Mouse (Mus musculus) limb, embryonic 14.5 days (tissue): Measurements from ENCODE around the gene Fyn. TPM values are rescaled to one million over a fixed set of nuclear protein-coding genes. Genes with fewer than 3 reads are reported as not detected.

Source experiments
- ATAC-seq: fragments of 200-750 bp; cut with Nextera tagmentation; 2 replicates; pipeline ENCODE4 v1.8.0; 2017; ENCODE audit warnings: low read depth, moderate number of reproducible peaks, moderate TSS enrichment; ENCODE audit not compliant: low FRiP score
- DNase-seq: peaks from one replicate; pipeline ENCODE4 v3.0.0-alpha.2; 2015; ENCODE audit warnings: low spot score
- H3K27ac ChIP-seq: fragments of 300-500 bp; sonication (generic); replicated peaks from 2 replicates; pipeline ENCODE4 v1.5.1; 2014; ENCODE audit warnings: low read depth, mild to moderate bottlenecking, low read length, moderate library complexity, mixed read lengths
- H3K27me3 ChIP-seq: fragments of 300-500 bp; sonication (generic); 2 replicates; pipeline ENCODE4 v1.6.1; 2014; ENCODE audit warnings: low read length, mixed read lengths; ENCODE audit not compliant: control insufficient read depth, insufficient read depth
- H3K36me3 ChIP-seq: fragments of 300-500 bp; sonication (generic); 2 replicates; pipeline ENCODE4 v1.6.1; 2014; ENCODE audit warnings: mild to moderate bottlenecking, low read length, moderate library complexity, mixed read lengths; ENCODE audit not compliant: control insufficient read depth, insufficient read depth
- H3K4me1 ChIP-seq: fragments of 300-500 bp; sonication (generic); 2 replicates; pipeline ENCODE4 v1.6.1; 2014; ENCODE audit warnings: antibody characterized with exemption, low read length, mixed read lengths; ENCODE audit not compliant: control insufficient read depth, insufficient read depth
- H3K4me2 ChIP-seq: fragments of 300-500 bp; sonication (generic); replicated peaks from 2 replicates; pipeline ENCODE4 v1.6.1; 2014; ENCODE audit warnings: low read depth, mild to moderate bottlenecking, low read length, moderate library complexity; ENCODE audit not compliant: severe bottlenecking
- H3K4me3 ChIP-seq: fragments of 300-500 bp; sonication (generic); replicated peaks from 2 replicates; pipeline ENCODE4 v1.5.1; 2014; ENCODE audit warnings: low read length
- H3K9ac ChIP-seq: fragments of 300-500 bp; sonication (generic); 2 replicates; pipeline ENCODE4 v1.6.1; 2014; ENCODE audit warnings: mild to moderate bottlenecking, low read depth, low read length, moderate library complexity; ENCODE audit not compliant: severe bottlenecking
- H3K9me3 ChIP-seq: fragments of 300-500 bp; sonication (generic); 2 replicates; pipeline ENCODE4 v1.6.1; 2016; ENCODE audit warnings: low read length; ENCODE audit not compliant: control insufficient read depth
- POLR2A ChIP-seq: fragments of 200-500 bp; IDR thresholded peaks from 2 replicates; pipeline ENCODE4 v1.8.0; 2012; ENCODE audit warnings: inconsistent platforms, mild to moderate bottlenecking, moderate library complexity, borderline replicate concordance; ENCODE audit not compliant: insufficient read depth, insufficient read length; ENCODE audit errors: extremely low read depth
- WGBS: fragments of 180-500 bp; shearing (Covaris S2); extraction: QIAGEN DNeasy Blood & Tissue Kit; methylation state at CpG from one replicate; pipeline ENCODE4 v1.1.7; 2014; 5-methylcytosine and 5-hydroxymethylcytosine counted together
- polyA plus RNA-seq, 2 experiments: library from polyadenylated mRNA; depleted of rRNA in 1 of 2; stranded (reverse) in 1 of 2; unstranded in 1 of 2; fragments of >200 nt; fragmentation: Nextera tagmentation in 1 of 2; extraction: Ambion mirVana in 1 of 2; gene quantifications; 2 replicates each; pipeline versions ENCODE4 v1.2.1 to v1.2.3; 2012 to 2014

The Fyn gene
- polyA plus RNA-seq, 2 experiments, result 51.5 to 58.4 TPM

GRCm38 (mm10) chr10:39572050-39572671, 203.5 kb downstream of the Fyn start:
- Histone ChIP-seq H3K27me3 (no peaks in the 10 kb centered on the region), H3K9me3 (no peaks in the 10 kb centered on the region), H3K9ac (no peak overlapping the region), H3K36me3 (no peaks in the 10 kb centered on the region), H3K4me1 (peaks cover 9% of the 10 kb centered on the region; the same call in 1 of the 2 replicates), H3K4me2 (no peak overlapping the region), H3K27ac (no peak overlapping the region), H3K4me3 (no peak overlapping the region)
- DNase-seq (no peak), ATAC-seq (no peak)
- 63% methylated on average over 9 of the region's 9 CpGs for WGBS
- no peak for TF ChIP-seq POLR2A

- Histone ChIP-seq H3K4me3 (no peak overlapping the region), H3K9me3 (no peaks in the 10 kb centered on the region), H3K4me2 (no peak overlapping the region), H3K36me3 (no peaks in the 10 kb centered on the region), H3K27ac (no peak overlapping the region), H3K9ac (no peak overlapping the region), H3K4me1 (peaks cover 9% of the 10 kb centered on the region; the same call in 1 of the 2 replicates), H3K27me3 (no peaks in the 10 kb centered on the region)
- no peak for TF ChIP-seq POLR2A
- ATAC-seq (no peak), DNase-seq (no peak)
- 54% methylated on average over 6 of the region's 6 CpGs for WGBS
Measured at GRCm38 (mm10) chr10:39572672-39573051, 204.0 kb downstream of the Fyn start.

GRCm38 (mm10) chr10:39576466-39576865, 207.8 kb downstream of the Fyn start:
- DNase-seq, result no peak
- WGBS, result 67% methylated on average over 6 of the region's 6 CpGs
- no peak overlapping the region for H3K4me2 ChIP-seq
- no peak overlapping the region for H3K9ac ChIP-seq
- H3K4me3 ChIP-seq, result no peak overlapping the region
- no peaks in the 10 kb centered on the region for H3K36me3 ChIP-seq
- no peaks in the 10 kb centered on the region for H3K27me3 ChIP-seq
- 0 out of 2 replicates have a peak, but pooled peaks cover 5% of the 10 kb centered on the region for H3K4me1 ChIP-seq
- no peak overlapping the region for H3K27ac ChIP-seq
- no peaks in the 10 kb centered on the region for H3K9me3 ChIP-seq
- no peak for TF ChIP-seq POLR2A
- ATAC-seq, result no peak

- 66% methylated on average over 8 of the region's 8 CpGs for WGBS
- ATAC-seq (no peak), DNase-seq (no peak)
- Histone ChIP-seq H3K9ac (no peak overlapping the region), H3K9me3 (no peaks in the 10 kb centered on the region), H3K4me3 (no peak overlapping the region), H3K36me3 (no peaks in the 10 kb centered on the region), H3K27me3 (no peaks in the 10 kb centered on the region), H3K4me1 (peaks cover 11% of the 10 kb centered on the region; the same call in 1 of the 2 replicates), H3K4me2 (no peak overlapping the region), H3K27ac (no peak overlapping the region)
- no peak for TF ChIP-seq POLR2A
Measured at GRCm38 (mm10) chr10:39580477-39580876, 211.8 kb downstream of the Fyn start.

GRCm38 (mm10) chr10:39582385-39582784, 213.7 kb downstream of the Fyn start:
- TF ChIP-seq POLR2A, result no peak
- Histone ChIP-seq H3K9ac (no peak overlapping the region), H3K36me3 (no peaks in the 10 kb centered on the region), H3K27ac (no peak overlapping the region), H3K4me1 (peaks cover 19% of the 10 kb centered on the region), H3K27me3 (no peaks in the 10 kb centered on the region), H3K4me2 (no peak overlapping the region), H3K9me3 (no peaks in the 10 kb centered on the region), H3K4me3 (no peak overlapping the region)
- ATAC-seq, result no peak
- 86% methylated on average over 2 of the region's 2 CpGs for WGBS
- no peak for DNase-seq

- H3K27me3 ChIP-seq, result no peaks in the 10 kb centered on the region
- ATAC-seq (no peak), DNase-seq (no peak)
- H3K4me3 ChIP-seq, result no peak overlapping the region
- no peak overlapping the region for H3K9ac ChIP-seq
- H3K36me3 ChIP-seq, result no peaks in the 10 kb centered on the region
- TF ChIP-seq POLR2A, result no peak
- H3K27ac ChIP-seq, result 0 out of 2 replicates have a peak overlapping the region, but pooled peaks have one; percentile 28
- no peak overlapping the region for H3K4me2 ChIP-seq
- WGBS, result 55% methylated on average over 12 of the region's 12 CpGs
- no peaks in the 10 kb centered on the region for H3K9me3 ChIP-seq
- peaks cover 32% of the 10 kb centered on the region for H3K4me1 ChIP-seq
Measured at GRCm38 (mm10) chr10:39583718-39584117, 215.1 kb downstream of the Fyn start.
